Mouse (Mus musculus) gastrocnemius, adult 2 months (tissue): Measurements from ENCODE around the gene Xntrpc. TPM values are rescaled to one million over a fixed set of nuclear protein-coding genes. Genes with fewer than 3 reads are reported as not detected.

ENCODE experiments used
- DNase-seq: peaks from one replicate; pipeline ENCODE4 v3.0.0; 2022
- H3K27ac ChIP-seq: fragments of 200-600 bp; 2 replicates; pipeline ENCODE4 v1.8.1; 2022; ENCODE audit warnings: mild to moderate bottlenecking
- H3K4me3 ChIP-seq: fragments of 200-600 bp; 2 replicates; pipeline ENCODE4 v1.8.1; 2022; ENCODE audit warnings: mild to moderate bottlenecking, moderate library complexity
- CTCF ChIP-seq: fragments of 200-600 bp; IDR thresholded peaks from 2 replicates; pipeline ENCODE4 v1.8.1; 2022; ENCODE audit warnings: antibody characterized with exemption, mild to moderate bottlenecking, moderate library complexity
- intact Hi-C: fragments of 180-260 bp; cut with DNase I; formaldehyde crosslinking; loops from one replicate; pipeline ENCODE4 v1.15.1; 2025
- total RNA-seq, 2 experiments: library from RNA; stranded (reverse); gene quantifications; 2 replicates each; pipeline ENCODE4 v1.2.3; 2021

Xntrpc gene
- total RNA-seq, 2 experiments from 2014 or later, result 0.50 to 1.2 TPM

GRCm38 (mm10) chr7:102087336-102087735 lies 21.8 kb downstream of the Xntrpc start:
- Histone ChIP-seq H3K4me3 (no peak overlapping the region), H3K27ac (no peak overlapping the region)
- TF ChIP-seq CTCF, result no peak
- DNase-seq, result no peak
- intact Hi-C loops, result no loop called here

GRCm38 (mm10) chr7:102099760-102100661 lies 34.5 kb downstream of the Xntrpc start:
- DNase-seq, result peak; percentile 66
- no peak for TF ChIP-seq CTCF
- H3K4me3 ChIP-seq, result peak overlapping the region; percentile 71
- intact Hi-C loops, result no loop called here
- peak overlapping the region; percentile 97 for H3K27ac ChIP-seq

GRCm38 (mm10) chr7:102100868-102101267 lies 35.4 kb downstream of the Xntrpc start:
- peak overlapping the region; percentile 71 for H3K4me3 ChIP-seq
- DNase-seq, result peak; percentile 14
- peak overlapping the region; percentile 97 for H3K27ac ChIP-seq
- intact Hi-C loops, result no loop called here
- TF ChIP-seq CTCF, result no peak

- peak; percentile 82 for DNase-seq
- H3K4me3 ChIP-seq, result peak within 1 kb of the TSS; percentile 71
- H3K27ac ChIP-seq, result peak within 1 kb of the TSS; percentile 97
- TF ChIP-seq CTCF, result no peak
- intact Hi-C loops, result no loop called here
Observed at GRCm38 (mm10) chr7:102101487-102101886, 36.0 kb downstream of the Xntrpc start, which contains the start of gene Art1. Gene Art1 (plus strand): TSS chr7:102101743.

DNA sequence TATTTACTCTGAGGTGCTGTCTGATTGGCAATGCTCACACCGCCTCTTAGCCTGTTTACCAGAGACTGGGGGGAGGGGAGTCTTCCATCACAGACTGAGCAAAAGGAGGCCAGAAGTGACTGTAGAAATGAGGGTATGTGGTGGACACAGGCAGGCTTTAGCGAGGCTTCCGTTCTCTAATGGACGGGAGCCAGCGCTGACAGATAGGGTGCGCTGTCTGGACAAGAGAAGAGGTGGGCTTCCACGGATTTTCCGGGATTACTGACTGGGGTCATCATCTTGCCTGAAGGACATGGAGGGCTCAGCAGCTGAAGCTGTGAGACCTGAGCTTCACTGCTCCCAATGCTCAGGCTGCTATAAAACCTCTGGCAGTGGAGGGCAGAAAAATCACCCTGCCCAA lies 36.7 kb downstream of the Xntrpc start:
- DNase-seq, result peak; percentile 66
- peak; percentile 36 for TF ChIP-seq CTCF
- H3K27ac ChIP-seq, result peak overlapping the region; percentile 97
- H3K4me3 ChIP-seq, result peak overlapping the region; percentile 71
- intact Hi-C loops, result no loop called here

GRCm38 (mm10) chr7:102102696-102103095 lies 37.2 kb downstream of the Xntrpc start:
- no peak for TF ChIP-seq CTCF
- peak; percentile 67 for DNase-seq
- H3K27ac ChIP-seq, result peak overlapping the region; percentile 97
- intact Hi-C loops, result no loop called here
- H3K4me3 ChIP-seq, result peak overlapping the region; percentile 71

DNA sequence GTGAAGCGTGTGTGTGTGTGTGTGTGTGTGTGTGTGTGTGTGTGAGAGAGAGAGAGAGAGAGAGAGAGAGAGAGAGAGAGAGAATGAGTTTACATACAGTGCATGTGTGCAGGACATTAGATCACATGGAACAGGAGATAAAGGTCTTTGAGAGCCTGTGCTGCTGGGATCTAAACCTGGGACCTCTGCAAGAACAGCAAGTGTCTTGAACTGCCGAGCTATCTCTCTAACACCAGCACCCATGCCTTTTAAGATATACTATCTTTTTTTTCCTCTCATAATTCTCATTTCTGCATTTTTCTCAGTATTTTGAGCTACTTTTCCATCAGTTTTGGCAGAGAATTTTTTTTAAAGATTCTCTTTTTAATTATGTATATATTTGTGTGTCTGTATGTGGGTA lies 38.0 kb downstream of the Xntrpc start:
- intact Hi-C loops, result no loop called here
- no peak for TF ChIP-seq CTCF
- peak overlapping the region; percentile 97 for H3K27ac ChIP-seq
- peak overlapping the region; percentile 71 for H3K4me3 ChIP-seq
- no peak for DNase-seq

- DNase-seq, result peak; percentile 58
- TF ChIP-seq CTCF, result no peak
- H3K27ac ChIP-seq, result peak overlapping the region; percentile 97
- intact Hi-C loops, result no loop called here
- H3K4me3 ChIP-seq, result peak overlapping the region; percentile 71
Observed at GRCm38 (mm10) chr7:102104126-102104525, 38.6 kb downstream of the Xntrpc start.

- no peak for TF ChIP-seq CTCF
- DNase-seq, result peak; percentile 58
- intact Hi-C loops, result no loop called here
- H3K27ac ChIP-seq, result peak overlapping the region; percentile 67; the same call in 1 of the 2 replicates
- peak overlapping the region; percentile 71 for H3K4me3 ChIP-seq
Observed at GRCm38 (mm10) chr7:102106700-102107141, 41.2 kb downstream of the Xntrpc start.

- peak; percentile 61 for DNase-seq
- TF ChIP-seq CTCF, result no peak
- H3K27ac ChIP-seq, result peak overlapping the region; percentile 67
- intact Hi-C loops, result no loop called here
- peak overlapping the region; percentile 71 for H3K4me3 ChIP-seq
Observed at GRCm38 (mm10) chr7:102108206-102108605, 42.7 kb downstream of the Xntrpc start.

DNA sequence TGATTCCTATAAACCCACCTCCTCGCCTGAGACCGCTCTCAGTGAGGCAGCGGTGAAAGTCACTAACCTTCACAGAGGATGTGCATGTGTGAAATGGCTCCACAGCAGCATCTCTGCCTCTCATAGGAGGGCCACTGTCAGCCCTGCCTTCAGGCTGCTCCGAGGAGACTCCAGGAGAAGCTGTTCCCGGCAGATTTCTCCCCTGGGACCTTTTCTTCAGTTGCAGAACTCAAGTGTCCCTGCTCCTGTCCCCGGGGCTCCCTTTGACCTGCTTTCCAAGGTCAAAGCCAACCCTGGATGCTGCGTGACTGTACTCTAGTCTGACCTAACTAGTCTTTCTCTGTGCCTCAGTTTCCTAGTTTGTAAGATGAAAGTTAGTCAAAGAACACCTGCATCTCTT lies 43.7 kb downstream of the Xntrpc start, which contains the start of gene Art5:
Gene Art5 (minus strand): TSS at position 319 of the 400 bp plus-strand sequence.
- Histone ChIP-seq H3K4me3 (peak within 1 kb of the TSS; percentile 71), H3K27ac (peak within 1 kb of the TSS; percentile 67)
- peak; percentile 29 for DNase-seq
- TF ChIP-seq CTCF, result no peak
- intact Hi-C loops, result no loop called here

GRCm38 (mm10) chr7:102109746-102110145 lies 44.2 kb downstream of the Xntrpc start:
- peak overlapping the region; percentile 6 for H3K27ac ChIP-seq
- H3K4me3 ChIP-seq, result no peak overlapping the region
- no peak for TF ChIP-seq CTCF
- no peak for DNase-seq
- intact Hi-C loops, result no loop called here

- intact Hi-C loops, result no loop called here
- peak; percentile 35 for DNase-seq
- H3K27ac ChIP-seq, result no peak overlapping the region
- TF ChIP-seq CTCF, result no peak
- H3K4me3 ChIP-seq, result no peak overlapping the region
Observed at GRCm38 (mm10) chr7:102113151-102113729, 47.7 kb downstream of the Xntrpc start.
